Mouse (Mus musculus): ENCODE results near the gene Ppp3ca. TPM values are rescaled to one million over a fixed set of nuclear protein-coding genes. Genes with fewer than 3 reads are reported as not detected.

Gene Ppp3ca
- polyA plus RNA-seq, 1 experiment from 2014 or later, result 44.8 TPM

GRCm38 (mm10) chr3:136793411-136793810, 123.5 kb downstream of the Ppp3ca start:
- WGBS, result 72% methylated on average over 2 of the region's 2 CpGs
- H3K4me1 ChIP-seq (ENCODE audit: control insufficient read depth, insufficient read depth, low read length), result peaks cover 14% of the 10 kb centered on the region
- no peak overlapping the region for H3K4me3 ChIP-seq (ENCODE audit: low read length)
- H3K27me3 ChIP-seq (ENCODE audit: control insufficient read depth, insufficient read depth, low read length), result no peaks in the 10 kb centered on the region
- no peaks in the 10 kb centered on the region for H3K36me3 ChIP-seq (ENCODE audit: control insufficient read depth, insufficient read depth)
- no peaks in the 10 kb centered on the region for H3K9me3 ChIP-seq (replicated peaks; ENCODE audit: control insufficient read depth, low read length)
- no peak overlapping the region for H3K9ac ChIP-seq (ENCODE audit: low read length)
- no peak for ATAC-seq (replicated peaks; ENCODE audit: extremely low read depth, insufficient read depth, low FRiP score)
- H3K27ac ChIP-seq (ENCODE audit: low read length), result no peak overlapping the region
- H3K4me2 ChIP-seq (ENCODE audit: low read depth, low read length), result no peak overlapping the region

- H3K4me2 ChIP-seq (ENCODE audit: low read depth, low read length), result no peak overlapping the region
- no peak for ATAC-seq (replicated peaks; ENCODE audit: extremely low read depth, insufficient read depth, low FRiP score)
- H3K4me1 ChIP-seq (ENCODE audit: control insufficient read depth, insufficient read depth, low read length), result peaks cover 14% of the 10 kb centered on the region
- no peak overlapping the region for H3K27ac ChIP-seq (ENCODE audit: low read length)
- H3K4me3 ChIP-seq (ENCODE audit: low read length), result no peak overlapping the region
- no peaks in the 10 kb centered on the region for H3K36me3 ChIP-seq (ENCODE audit: control insufficient read depth, insufficient read depth)
- no peak overlapping the region for H3K9ac ChIP-seq (ENCODE audit: low read length)
- H3K9me3 ChIP-seq (replicated peaks; ENCODE audit: control insufficient read depth, low read length), result no peaks in the 10 kb centered on the region
- whole genome bisulfite sequencing, result 66% methylated on average over 7 of the region's 7 CpGs
- H3K27me3 ChIP-seq (ENCODE audit: control insufficient read depth, insufficient read depth, low read length), result no peaks in the 10 kb centered on the region
Observed at GRCm38 (mm10) chr3:136794426-136795217, 124.7 kb downstream of the Ppp3ca start.

GRCm38 (mm10) chr3:136798896-136799295, 129.0 kb downstream of the Ppp3ca start:
- Histone ChIP-seq H3K27me3 (ENCODE audit: control insufficient read depth, insufficient read depth, low read length) (no peaks in the 10 kb centered on the region), H3K36me3 (ENCODE audit: control insufficient read depth, insufficient read depth) (peaks cover 7% of the 10 kb centered on the region; the same call in 1 of the 2 replicates), H3K4me2 (ENCODE audit: low read depth, low read length) (no peak overlapping the region), H3K27ac (ENCODE audit: low read length) (no peak overlapping the region), H3K4me1 (ENCODE audit: control insufficient read depth, insufficient read depth, low read length) (no peaks in the 10 kb centered on the region), H3K4me3 (ENCODE audit: low read length) (no peak overlapping the region), H3K9ac (ENCODE audit: low read length) (no peak overlapping the region), H3K9me3 (replicated peaks; ENCODE audit: control insufficient read depth, low read length) (peaks cover 6% of the 10 kb centered on the region; the same call in 1 of the 2 replicates)
- ATAC-seq (replicated peaks; ENCODE audit: extremely low read depth, insufficient read depth, low FRiP score), result no peak
- WGBS, result 73% methylated on average over 3 of the region's 3 CpGs

- peaks cover 7% of the 10 kb centered on the region; the same call in 1 of the 2 replicates for H3K36me3 ChIP-seq (ENCODE audit: control insufficient read depth, insufficient read depth)
- no peaks in the 10 kb centered on the region for H3K27me3 ChIP-seq (ENCODE audit: control insufficient read depth, insufficient read depth, low read length)
- peaks cover 6% of the 10 kb centered on the region; the same call in 1 of the 2 replicates for H3K9me3 ChIP-seq (replicated peaks; ENCODE audit: control insufficient read depth, low read length)
- H3K9ac ChIP-seq (ENCODE audit: low read length), result no peak overlapping the region
- no peak overlapping the region for H3K4me3 ChIP-seq (ENCODE audit: low read length)
- no peak overlapping the region for H3K4me2 ChIP-seq (ENCODE audit: low read depth, low read length)
- no peak overlapping the region for H3K27ac ChIP-seq (ENCODE audit: low read length)
- ATAC-seq (replicated peaks; ENCODE audit: extremely low read depth, insufficient read depth, low FRiP score), result no peak
- H3K4me1 ChIP-seq (ENCODE audit: control insufficient read depth, insufficient read depth, low read length), result no peaks in the 10 kb centered on the region
- 82% methylated on average over 4 of the region's 4 CpGs for WGBS
Observed at GRCm38 (mm10) chr3:136802595-136802994, 132.7 kb downstream of the Ppp3ca start.

- no peak overlapping the region for H3K27ac ChIP-seq (ENCODE audit: low read length)
- no peak for ATAC-seq (replicated peaks; ENCODE audit: extremely low read depth, insufficient read depth, low FRiP score)
- WGBS, result 89% methylated on average over 4 of the region's 4 CpGs
- peaks cover 7% of the 10 kb centered on the region; the same call in 1 of the 2 replicates for H3K36me3 ChIP-seq (ENCODE audit: control insufficient read depth, insufficient read depth)
- no peak overlapping the region for H3K4me3 ChIP-seq (ENCODE audit: low read length)
- no peaks in the 10 kb centered on the region for H3K27me3 ChIP-seq (ENCODE audit: control insufficient read depth, insufficient read depth, low read length)
- H3K9ac ChIP-seq (ENCODE audit: low read length), result no peak overlapping the region
- H3K4me2 ChIP-seq (ENCODE audit: low read depth, low read length), result no peak overlapping the region
- peaks cover 6% of the 10 kb centered on the region; the same call in 1 of the 2 replicates for H3K9me3 ChIP-seq (replicated peaks; ENCODE audit: control insufficient read depth, low read length)
- H3K4me1 ChIP-seq (ENCODE audit: control insufficient read depth, insufficient read depth, low read length), result 0 out of 2 replicates have a peak, but pooled peaks cover 2% of the 10 kb centered on the region
Observed at GRCm38 (mm10) chr3:136805897-136806296, 136.0 kb downstream of the Ppp3ca start.

GRCm38 (mm10) chr3:136810271-136810670, 140.3 kb downstream of the Ppp3ca start:
- H3K4me3 ChIP-seq (ENCODE audit: low read length), result no peak overlapping the region
- 0 out of 2 replicates have a peak, but pooled peaks cover 8% of the 10 kb centered on the region for H3K4me1 ChIP-seq (ENCODE audit: control insufficient read depth, insufficient read depth, low read length)
- 37% methylated on average over 3 of the region's 3 CpGs for WGBS
- no peak overlapping the region for H3K27ac ChIP-seq (ENCODE audit: low read length)
- no peak overlapping the region for H3K4me2 ChIP-seq (ENCODE audit: low read depth, low read length)
- no peaks in the 10 kb centered on the region for H3K27me3 ChIP-seq (ENCODE audit: control insufficient read depth, insufficient read depth, low read length)
- no peaks in the 10 kb centered on the region for H3K9me3 ChIP-seq (replicated peaks; ENCODE audit: control insufficient read depth, low read length)
- H3K9ac ChIP-seq (ENCODE audit: low read length), result no peak overlapping the region
- ATAC-seq (replicated peaks; ENCODE audit: extremely low read depth, insufficient read depth, low FRiP score), result no peak
- H3K36me3 ChIP-seq (ENCODE audit: control insufficient read depth, insufficient read depth), result no peaks in the 10 kb centered on the region

GRCm38 (mm10) chr3:136812162-136812561, 142.2 kb downstream of the Ppp3ca start:
- Histone ChIP-seq H3K36me3 (ENCODE audit: control insufficient read depth, insufficient read depth) (no peaks in the 10 kb centered on the region), H3K27ac (ENCODE audit: low read length) (no peak overlapping the region), H3K9me3 (replicated peaks; ENCODE audit: control insufficient read depth, low read length) (no peaks in the 10 kb centered on the region), H3K4me3 (ENCODE audit: low read length) (no peak overlapping the region), H3K27me3 (ENCODE audit: control insufficient read depth, insufficient read depth, low read length) (no peaks in the 10 kb centered on the region), H3K4me1 (ENCODE audit: control insufficient read depth, insufficient read depth, low read length) (0 out of 2 replicates have a peak, but pooled peaks cover 8% of the 10 kb centered on the region), H3K4me2 (ENCODE audit: low read depth, low read length) (no peak overlapping the region), H3K9ac (ENCODE audit: low read length) (no peak overlapping the region)
- WGBS, result 64% methylated on average over 6 of the region's 6 CpGs
- no peak for ATAC-seq (replicated peaks; ENCODE audit: extremely low read depth, insufficient read depth, low FRiP score)

- no peaks in the 10 kb centered on the region for H3K27me3 ChIP-seq (ENCODE audit: control insufficient read depth, insufficient read depth, low read length)
- H3K36me3 ChIP-seq (ENCODE audit: control insufficient read depth, insufficient read depth), result no peaks in the 10 kb centered on the region
- H3K4me2 ChIP-seq (ENCODE audit: low read depth, low read length), result no peak overlapping the region
- no peak overlapping the region for H3K27ac ChIP-seq (ENCODE audit: low read length)
- H3K9me3 ChIP-seq (replicated peaks; ENCODE audit: control insufficient read depth, low read length), result no peaks in the 10 kb centered on the region
- no peak overlapping the region for H3K9ac ChIP-seq (ENCODE audit: low read length)
- 68% methylated on average over 2 of the region's 2 CpGs for WGBS
- H3K4me1 ChIP-seq (ENCODE audit: control insufficient read depth, insufficient read depth, low read length), result 0 out of 2 replicates have a peak, but pooled peaks cover 8% of the 10 kb centered on the region
- ATAC-seq (replicated peaks; ENCODE audit: extremely low read depth, insufficient read depth, low FRiP score), result no peak
- H3K4me3 ChIP-seq (ENCODE audit: low read length), result no peak overlapping the region
Observed at GRCm38 (mm10) chr3:136812791-136813190, 142.9 kb downstream of the Ppp3ca start.

- Histone ChIP-seq H3K36me3 (ENCODE audit: control insufficient read depth, insufficient read depth) (no peaks in the 10 kb centered on the region), H3K27me3 (ENCODE audit: control insufficient read depth, insufficient read depth, low read length) (no peaks in the 10 kb centered on the region), H3K9ac (ENCODE audit: low read length) (no peak overlapping the region), H3K4me1 (ENCODE audit: control insufficient read depth, insufficient read depth, low read length) (peaks cover 10% of the 10 kb centered on the region), H3K27ac (ENCODE audit: low read length) (no peak overlapping the region), H3K4me3 (ENCODE audit: low read length) (no peak overlapping the region), H3K9me3 (replicated peaks; ENCODE audit: control insufficient read depth, low read length) (no peaks in the 10 kb centered on the region), H3K4me2 (ENCODE audit: low read depth, low read length) (no peak overlapping the region)
- no peak for ATAC-seq (replicated peaks; ENCODE audit: extremely low read depth, insufficient read depth, low FRiP score)
- 78% methylated on average over 2 of the region's 2 CpGs for WGBS
Observed at GRCm38 (mm10) chr3:136813886-136814285, 144.0 kb downstream of the Ppp3ca start.
